Mouse (Mus musculus) heart, adult 2 months (tissue): ENCODE results near the gene Ern2.

Experiments
- CTCF ChIP-seq: fragments of 200-600 bp; IDR thresholded peaks from 2 replicates; pipeline ENCODE4 v1.8.1; 2022; ENCODE audit warnings: antibody characterized with exemption, mild to moderate bottlenecking, moderate library complexity
- EP300 ChIP-seq: fragments of 200-500 bp; IDR thresholded peaks from 2 replicates; pipeline ENCODE4 v1.6.1; 2011; ENCODE audit warnings: low read depth, low read length, control low read depth; ENCODE audit not compliant: insufficient read depth
- POLR2A ChIP-seq: fragments of 200-500 bp; IDR thresholded peaks from 2 replicates; pipeline ENCODE4 v1.6.1; 2011; ENCODE audit warnings: mild to moderate bottlenecking, low read depth, low read length, control low read depth; ENCODE audit not compliant: insufficient read depth

DNA sequence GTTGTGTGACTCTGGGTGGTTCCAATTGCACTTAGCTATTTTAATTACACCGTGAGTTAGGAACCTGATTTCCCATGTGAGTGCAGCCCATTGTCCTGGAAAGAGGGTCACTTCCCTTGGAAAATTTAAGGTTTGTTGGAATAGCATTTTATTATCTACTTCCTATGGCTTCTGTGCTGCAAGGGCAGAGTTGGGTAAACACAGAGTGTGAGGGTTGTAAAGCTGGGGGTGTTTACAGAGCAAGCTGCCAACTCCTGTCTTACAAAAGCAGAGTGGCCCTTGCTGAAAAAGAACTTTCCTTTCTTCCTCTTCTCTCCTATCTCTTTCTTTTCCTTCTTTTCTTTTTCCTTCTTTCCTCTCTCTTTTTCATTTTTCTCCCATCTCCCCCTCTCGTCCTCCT lies 17.9 kb upstream of the Ern2 start:
- TF ChIP-seq POLR2A (no peak), CTCF (no peak), EP300 (no peak)
